Mouse (Mus musculus) ovary, postnatal 14 days (tissue): ENCODE results near the gene Sprtn.
A peak's percentile ranks its signal among the peaks of the same experiment; 100 is the strongest.

Experiments used
- DNase-seq: peaks from one replicate; pipeline ENCODE4 v3.0.0; 2022; ENCODE audit warnings: low spot score

Sprtn gene

GRCm38 (mm10) chr8:124897386-124898250 lies at the start of gene Sprtn, which contains the start of gene Exoc8:
TSS of gene Sprtn (plus strand) at chr8:124897886.
TSS of gene Exoc8 (minus strand) at chr8:124897705.
- peak; percentile 99 for DNase-seq

- no peak for DNase-seq
These were observed 44.2 kb upstream of the Sprtn start for GRCm38 (mm10) chr8:124853511-124853910.

GRCm38 (mm10) chr8:124859466-124859865 lies 38.2 kb upstream of the Sprtn start:
- DNase-seq: no peak

DNA sequence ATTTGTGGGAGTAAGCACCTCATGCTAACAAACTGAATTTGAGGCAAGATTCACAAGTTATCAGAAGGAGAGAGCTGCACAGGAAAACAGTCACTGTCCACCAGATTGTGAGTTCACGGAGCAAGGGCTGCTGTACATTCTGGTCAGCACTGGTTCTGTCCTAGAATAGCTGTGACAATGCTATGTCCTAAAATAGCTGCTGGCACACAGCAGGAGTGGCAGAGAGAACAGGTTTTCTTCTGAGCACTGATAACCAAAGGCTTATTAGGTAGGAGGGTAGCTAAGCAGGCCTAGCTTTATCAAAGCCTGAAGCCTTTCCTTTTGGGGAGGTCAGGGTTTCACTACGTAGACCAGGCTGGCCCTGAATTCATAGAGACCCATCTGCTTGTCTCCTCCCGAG lies 37.5 kb upstream of the Sprtn start:
- DNase-seq: no peak

- DNase-seq: peak; percentile 95
These were observed 35.1 kb upstream of the Sprtn start, which contains the start of the genes Gnpat and 2810004N23Rik for GRCm38 (mm10) chr8:124862321-124863162. TSS of gene Gnpat (plus strand) at chr8:124863033. TSS of gene 2810004N23Rik (minus strand) at chr8:124863120.

- DNase-seq: no peak
These were observed 34.5 kb upstream of the Sprtn start for GRCm38 (mm10) chr8:124863163-124863677.

GRCm38 (mm10) chr8:124863729-124864128 lies 34.0 kb upstream of the Sprtn start:
- no peak for DNase-seq

- no peak for DNase-seq
These were observed 31.0 kb upstream of the Sprtn start for GRCm38 (mm10) chr8:124866669-124867068.

- no peak for DNase-seq
These were observed 30.6 kb upstream of the Sprtn start for GRCm38 (mm10) chr8:124867126-124867525.

DNA sequence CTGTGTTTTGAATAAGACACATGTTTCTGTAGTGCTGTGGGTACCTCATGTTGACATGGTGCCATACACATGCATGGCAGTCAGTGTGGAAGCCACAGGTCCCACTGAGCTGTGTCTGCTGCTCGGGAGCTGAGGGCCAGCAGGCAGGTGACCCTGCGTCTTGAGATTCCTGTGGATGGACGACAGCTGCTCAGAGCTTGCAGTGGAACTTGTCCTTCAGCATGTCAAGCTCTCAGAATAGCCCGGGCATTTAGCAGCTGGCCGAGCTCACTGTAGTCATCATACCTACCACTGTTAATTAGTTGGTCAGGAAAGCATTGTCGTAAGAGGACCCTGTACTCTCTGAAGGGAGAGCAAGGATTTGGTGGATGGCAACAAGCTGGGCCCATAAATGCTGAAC lies 28.0 kb upstream of the Sprtn start:
- no peak for DNase-seq

DNA sequence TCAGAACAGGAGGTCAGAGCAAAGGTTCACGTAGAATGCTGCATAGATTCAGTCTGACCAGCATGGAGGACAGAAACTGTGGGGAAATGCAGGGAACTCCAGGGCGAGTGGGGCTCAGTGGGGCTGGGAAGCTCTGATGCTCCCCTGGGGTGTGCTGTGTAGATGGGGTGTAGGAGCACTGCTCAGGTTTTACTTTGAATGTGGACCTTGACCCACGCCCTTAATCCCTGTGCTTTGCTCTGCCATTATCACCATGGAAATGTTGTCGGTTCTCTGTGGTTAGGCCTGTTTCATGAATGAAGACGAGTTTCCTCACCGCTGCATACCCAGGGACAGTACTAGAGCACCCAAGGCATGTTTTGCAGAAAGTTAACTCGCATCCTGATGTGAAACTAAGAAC lies 26.2 kb upstream of the Sprtn start:
- DNase-seq: no peak

GRCm38 (mm10) chr8:124872081-124872480 lies 25.6 kb upstream of the Sprtn start:
- DNase-seq: no peak

DNA sequence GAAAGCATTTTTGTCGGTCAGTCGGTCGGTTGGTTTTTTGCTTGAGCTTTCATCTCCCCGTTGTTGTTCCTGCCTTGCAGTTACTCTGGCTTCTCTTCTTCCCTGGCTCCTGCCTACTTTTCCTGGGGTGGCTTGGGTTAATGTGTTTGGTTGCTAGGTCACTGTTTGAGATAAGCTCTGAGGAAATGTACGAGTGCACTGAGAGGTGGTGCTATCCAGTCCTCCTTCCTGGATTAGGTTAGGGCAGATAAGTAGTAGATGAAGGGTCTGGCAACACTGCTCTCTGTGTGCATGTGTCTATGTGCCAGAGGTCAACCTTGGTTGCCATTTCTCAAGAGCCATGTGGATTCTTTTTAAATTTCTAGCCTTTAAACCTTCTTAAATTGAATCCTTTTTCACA lies 25.0 kb upstream of the Sprtn start:
- DNase-seq: no peak

GRCm38 (mm10) chr8:124878141-124878540 lies 19.5 kb upstream of the Sprtn start:
- no peak for DNase-seq

DNA sequence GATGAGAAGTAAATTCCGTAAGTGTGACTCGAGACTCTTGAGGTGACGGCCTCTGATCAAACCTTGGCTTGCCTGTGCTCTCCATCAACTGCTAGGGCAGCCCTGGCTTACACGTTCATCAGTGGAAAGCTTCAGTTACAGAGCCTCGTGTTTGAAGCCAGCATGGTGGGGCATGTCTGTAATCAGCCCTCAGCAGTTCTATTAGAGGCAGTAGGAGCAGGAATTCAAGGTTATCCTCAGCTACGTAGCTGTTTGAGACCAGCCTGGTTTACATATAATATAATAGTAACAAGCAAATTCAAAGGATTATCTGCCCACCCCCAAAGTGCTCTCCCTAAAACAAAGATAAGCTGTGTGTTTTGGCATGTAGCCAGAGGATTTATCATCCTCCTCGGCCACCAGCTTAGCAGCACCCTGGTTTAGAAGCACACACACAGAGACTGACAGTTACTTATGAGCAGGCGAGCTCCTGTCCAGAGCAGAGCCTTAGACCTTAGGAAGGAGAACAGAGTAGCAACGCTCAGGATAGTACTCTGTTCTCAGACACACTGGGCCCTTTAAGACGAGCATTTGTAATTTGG lies 18.6 kb upstream of the Sprtn start:
- DNase-seq: no peak

GRCm38 (mm10) chr8:124888385-124888784 lies 9.3 kb upstream of the Sprtn start:
- DNase-seq: no peak

GRCm38 (mm10) chr8:124892596-124892995 lies 5.1 kb upstream of the Sprtn start:
- DNase-seq: no peak

DNA sequence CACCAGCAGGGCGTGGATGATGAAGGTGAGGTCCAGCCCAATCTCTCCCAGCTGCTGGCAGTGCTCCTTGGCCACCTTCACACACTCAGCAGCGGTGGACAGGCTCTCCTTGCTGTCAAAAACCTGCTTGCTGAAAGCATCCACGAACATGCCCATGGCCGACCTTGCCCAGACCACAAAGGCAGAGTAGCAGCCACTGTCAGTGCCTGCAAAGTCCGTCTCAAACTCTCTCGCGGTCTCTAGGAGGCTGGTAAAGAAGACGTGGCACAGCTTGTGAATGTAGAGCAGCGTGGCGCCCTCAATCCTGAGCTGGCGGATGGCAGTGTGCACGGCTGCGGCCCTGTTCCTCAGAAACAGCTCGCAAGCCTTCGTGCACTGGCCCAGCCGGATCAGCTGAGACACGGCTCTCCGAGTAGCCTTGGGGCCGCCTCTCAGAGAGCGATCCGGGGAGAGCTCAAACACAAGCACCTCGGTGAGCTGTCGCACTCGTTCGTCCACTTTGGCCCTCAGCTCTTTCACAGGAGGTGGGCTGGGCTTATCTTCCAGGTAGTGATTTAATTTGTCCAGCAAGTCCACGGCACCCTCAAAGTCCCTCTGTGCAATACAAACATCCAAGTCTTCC lies 1.6 kb upstream of the Sprtn start:
- no peak for DNase-seq

DNA sequence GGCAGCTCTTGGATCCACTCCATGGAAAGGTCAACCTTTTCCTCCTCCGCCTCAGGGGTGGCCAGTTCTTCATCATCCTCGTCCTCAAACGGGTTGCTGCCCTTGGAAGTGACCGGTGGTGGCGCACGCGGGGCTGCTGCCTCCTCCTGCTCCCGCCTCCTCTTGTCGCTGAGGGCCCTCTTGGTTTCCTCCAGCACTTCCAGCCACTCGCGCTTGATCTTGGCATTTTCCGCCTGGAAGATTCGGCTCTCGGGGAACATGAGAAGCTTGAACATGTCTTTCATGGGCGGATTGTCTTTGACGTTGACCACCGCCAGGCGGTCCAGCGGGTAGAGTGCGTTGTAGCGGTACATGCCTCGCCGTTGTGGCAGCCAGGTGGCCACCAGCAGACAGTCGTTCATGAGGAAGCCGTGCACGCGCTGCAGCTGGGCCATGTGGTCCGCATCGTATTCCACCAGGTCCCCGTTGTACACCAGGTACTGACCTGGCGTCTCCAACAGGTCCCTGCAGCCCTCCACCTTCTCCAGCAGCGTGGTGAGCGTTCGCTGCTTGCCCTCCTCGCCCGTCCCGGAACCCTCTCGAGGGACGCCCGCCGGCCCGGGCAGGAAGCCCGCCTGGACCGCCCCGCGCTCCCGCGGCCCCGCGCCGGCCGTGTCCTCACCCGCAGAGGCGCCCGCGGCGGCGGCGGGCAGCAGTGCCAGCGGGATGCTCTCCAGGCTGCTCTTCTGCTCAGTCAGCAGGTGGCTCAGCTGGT lies 877 bp upstream of the Sprtn start:
- DNase-seq: peak; percentile 56

DNA sequence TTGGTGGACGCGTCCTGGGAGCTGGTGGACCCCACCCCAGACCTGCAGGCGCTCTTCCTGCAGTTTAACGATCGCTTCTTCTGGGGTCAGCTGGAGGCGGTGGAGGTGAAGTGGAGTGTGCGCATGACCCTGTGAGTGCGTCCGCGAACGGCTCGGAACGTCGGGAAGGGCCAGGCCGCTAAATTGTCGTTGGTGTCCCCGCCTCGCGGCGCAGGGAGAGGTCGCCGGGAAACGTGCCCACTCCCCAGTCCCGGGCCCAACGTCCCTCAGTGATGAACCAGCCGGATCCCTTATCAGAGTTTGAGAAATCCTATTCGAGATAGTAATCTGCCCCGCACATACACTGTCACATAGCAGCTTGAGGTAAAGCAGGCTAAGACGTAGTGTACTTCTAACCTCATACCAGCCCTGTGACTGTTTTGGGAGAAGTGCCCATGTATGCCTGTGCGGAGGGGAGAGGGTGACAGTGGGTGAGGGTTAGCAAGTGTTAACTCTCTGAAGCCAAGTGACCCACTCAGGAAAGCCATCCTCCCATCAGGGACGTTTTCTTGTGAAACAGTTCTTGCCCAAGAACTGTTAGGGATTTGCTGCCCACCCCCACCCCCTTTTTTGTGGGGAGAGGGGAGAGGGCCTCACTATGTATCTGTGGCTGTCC lies 692 bp downstream of the Sprtn start:
- no peak for DNase-seq
